Mouse (Mus musculus): ENCODE results near the gene Gpt2.

Gene Gpt2

GRCm38 (mm10) chr8:85521332-85521731, 29.0 kb downstream of the Gpt2 start:
- DNase-seq (ENCODE audit: extremely low read depth, insufficient read length, low spot score), result no peak

DNA sequence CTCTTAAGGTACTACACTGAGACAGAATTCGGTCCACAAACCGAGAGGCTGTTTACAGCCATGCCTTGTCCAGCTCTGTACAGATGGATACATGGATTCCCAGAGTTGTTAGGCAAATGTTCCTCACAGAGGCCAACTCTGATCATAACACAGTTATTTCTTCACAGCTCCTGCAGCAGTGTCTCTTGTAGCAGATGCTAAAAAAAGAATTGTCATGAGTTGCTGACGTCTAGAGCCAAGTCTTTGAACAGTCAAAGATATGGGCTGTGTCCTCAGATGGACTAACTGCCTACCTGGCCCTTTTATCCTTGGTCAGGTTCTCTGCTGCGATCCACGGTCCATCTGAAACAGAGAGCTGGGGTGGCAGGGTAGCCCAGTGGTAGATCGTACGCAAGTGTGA, 31.7 kb downstream of the Gpt2 start:
- DNase-seq (ENCODE audit: extremely low read depth, insufficient read length, low spot score), result no peak

DNA sequence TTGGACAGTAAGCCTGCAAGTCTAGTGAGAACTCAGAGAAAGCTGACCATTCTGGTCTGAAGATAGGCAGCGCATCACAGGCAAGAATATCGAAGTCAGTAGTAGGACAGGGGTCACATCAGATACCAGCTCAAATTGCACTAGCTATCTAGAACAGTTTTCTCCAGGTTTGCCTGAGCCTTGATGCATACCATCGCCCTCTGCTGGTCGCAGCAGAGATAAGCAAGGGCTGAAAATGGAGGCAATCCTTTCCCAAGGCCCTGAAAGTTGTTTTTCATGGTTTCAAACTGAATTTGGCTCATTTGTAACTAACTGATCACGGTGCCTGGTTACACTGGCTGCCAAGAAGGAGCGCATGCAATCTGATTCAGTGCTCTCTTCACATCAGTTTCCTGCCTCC, 33.7 kb downstream of the Gpt2 start:
- no peak for DNase-seq (ENCODE audit: extremely low read depth, insufficient read length, low spot score)

DNA sequence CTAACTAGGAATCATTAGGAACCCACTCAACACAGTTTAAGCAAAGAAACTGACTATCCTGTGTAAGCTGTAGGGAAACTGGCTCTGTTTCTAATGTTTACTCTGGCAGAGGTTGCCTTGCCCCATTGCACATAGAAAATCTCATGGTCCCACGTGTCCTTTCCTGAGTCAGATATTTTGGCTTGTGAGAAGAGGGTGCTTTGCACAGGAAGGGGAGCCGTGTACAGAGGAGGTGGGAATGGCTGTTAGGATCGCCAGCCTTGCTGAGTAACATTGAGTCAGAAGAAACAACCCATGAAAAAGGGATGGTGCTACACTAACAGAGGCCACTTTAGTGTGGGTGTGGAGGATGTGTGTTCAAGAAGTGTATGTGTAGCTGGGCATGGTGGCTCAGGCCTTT, 36.6 kb downstream of the Gpt2 start:
- peak; percentile 44 for DNase-seq (ENCODE audit: extremely low read depth, insufficient read length, low spot score)

GRCm38 (mm10) chr8:85530717-85531116, 38.3 kb downstream of the Gpt2 start:
- no peak for DNase-seq (ENCODE audit: extremely low read depth, insufficient read length, low spot score)

GRCm38 (mm10) chr8:85531471-85531870, 39.1 kb downstream of the Gpt2 start:
- no peak for DNase-seq (ENCODE audit: extremely low read depth, insufficient read length, low spot score)

- no peak for DNase-seq (ENCODE audit: extremely low read depth, insufficient read length, low spot score)
Measured at GRCm38 (mm10) chr8:85532843-85533242, 40.5 kb downstream of the Gpt2 start.

DNA sequence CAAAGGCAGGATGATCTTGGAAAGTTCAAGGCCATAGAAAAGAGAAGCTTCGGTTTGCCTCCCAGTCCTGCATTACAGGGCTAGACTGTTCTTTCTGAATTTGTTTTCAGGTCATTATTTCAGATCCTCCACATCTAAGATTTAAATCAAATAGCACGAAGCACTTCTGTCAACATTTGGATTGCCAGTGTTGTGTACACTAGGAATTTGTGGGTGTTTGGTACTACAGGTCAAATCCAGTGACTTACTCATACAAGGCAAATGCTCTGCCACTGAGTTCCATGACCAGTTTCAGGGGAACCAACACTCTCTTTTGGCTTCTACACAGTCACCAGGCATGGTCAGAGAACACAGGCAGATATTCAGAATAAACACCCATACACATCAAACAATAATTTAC, 41.1 kb downstream of the Gpt2 start:
- DNase-seq (ENCODE audit: extremely low read depth, insufficient read length, low spot score), result no peak

- DNase-seq (ENCODE audit: extremely low read depth, insufficient read length, low spot score), result no peak
Measured at GRCm38 (mm10) chr8:85534163-85534562, 41.8 kb downstream of the Gpt2 start.

DNA sequence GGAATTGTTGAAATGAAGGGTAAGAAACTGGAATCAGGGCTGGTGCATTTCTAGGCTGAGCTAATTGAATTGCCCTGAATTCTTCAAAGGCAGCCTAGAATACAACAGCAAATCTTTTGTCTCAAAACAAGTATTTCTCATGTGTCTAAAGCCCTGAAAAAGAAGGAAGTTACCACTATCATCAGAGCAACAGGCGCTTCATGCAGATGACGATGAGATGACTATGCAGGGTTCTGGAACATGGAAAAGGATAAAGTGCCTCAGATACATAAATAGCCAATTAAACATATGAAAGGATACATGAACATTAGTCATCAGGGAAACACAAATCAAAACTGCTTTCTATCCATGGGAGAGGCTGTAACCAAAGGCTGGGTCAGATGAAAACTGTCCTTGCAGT, 44.0 kb downstream of the Gpt2 start:
- DNase-seq (ENCODE audit: extremely low read depth, insufficient read length, low spot score), result no peak

DNA sequence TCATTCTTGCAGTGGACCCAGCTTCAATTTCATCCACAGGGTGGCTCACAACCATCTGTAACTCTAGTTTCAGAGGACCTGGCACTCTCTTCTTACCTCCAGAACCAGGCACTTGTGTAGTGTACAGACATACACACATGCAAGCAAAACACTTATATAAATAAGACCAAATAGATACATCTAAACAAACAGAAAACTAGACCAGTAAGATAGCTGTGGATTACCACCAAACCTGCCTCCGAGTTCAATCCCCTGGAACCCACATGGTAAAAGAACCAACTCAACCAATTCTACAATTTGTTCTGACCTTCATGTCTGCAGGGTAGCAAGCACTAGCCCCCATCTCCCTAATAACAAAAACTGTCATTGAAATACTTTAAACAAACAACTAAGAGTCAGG, 59.6 kb downstream of the Gpt2 start:
- no peak for DNase-seq (ENCODE audit: extremely low read depth, insufficient read length, low spot score)

DNA sequence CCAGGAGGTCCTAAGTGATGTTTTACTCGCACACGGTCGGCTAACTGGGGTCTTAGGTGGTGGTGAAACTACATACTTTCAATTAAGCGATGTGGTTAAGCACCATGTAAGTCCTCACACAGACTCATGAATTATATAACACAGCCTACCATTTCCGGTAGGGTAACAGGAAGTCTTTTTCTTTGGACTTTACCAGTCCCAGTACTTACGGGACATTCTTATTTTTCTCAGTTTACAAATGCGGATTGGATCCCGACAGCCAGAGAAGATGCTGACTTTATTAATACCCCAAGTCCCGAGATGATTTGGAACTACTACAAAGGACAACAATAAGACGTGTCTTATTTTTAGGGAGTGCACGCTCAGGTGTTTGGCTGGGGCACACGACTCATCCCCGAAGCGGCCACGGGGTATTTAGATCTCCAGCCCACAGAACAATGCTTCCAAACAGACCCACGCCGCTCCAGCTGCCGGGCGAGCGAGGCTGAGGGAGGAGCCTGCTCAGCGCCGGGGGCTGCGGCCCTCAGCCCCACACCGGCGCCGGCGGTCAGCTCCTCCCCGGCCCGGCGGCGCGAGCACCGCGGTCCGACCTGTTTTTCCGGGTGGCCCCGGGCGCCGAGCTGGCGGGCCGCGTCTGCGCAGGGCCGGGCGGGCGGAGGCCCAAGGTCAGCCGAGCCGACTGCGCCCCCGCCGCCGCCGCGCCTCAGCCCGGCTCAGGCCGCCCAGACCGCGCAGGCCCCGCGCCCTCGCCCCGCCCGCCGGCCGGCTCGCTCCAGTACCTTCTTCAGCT, 62.2 kb downstream of the Gpt2 start:
- DNase-seq (ENCODE audit: extremely low read depth, insufficient read length, low spot score), result peak; percentile 51

DNA sequence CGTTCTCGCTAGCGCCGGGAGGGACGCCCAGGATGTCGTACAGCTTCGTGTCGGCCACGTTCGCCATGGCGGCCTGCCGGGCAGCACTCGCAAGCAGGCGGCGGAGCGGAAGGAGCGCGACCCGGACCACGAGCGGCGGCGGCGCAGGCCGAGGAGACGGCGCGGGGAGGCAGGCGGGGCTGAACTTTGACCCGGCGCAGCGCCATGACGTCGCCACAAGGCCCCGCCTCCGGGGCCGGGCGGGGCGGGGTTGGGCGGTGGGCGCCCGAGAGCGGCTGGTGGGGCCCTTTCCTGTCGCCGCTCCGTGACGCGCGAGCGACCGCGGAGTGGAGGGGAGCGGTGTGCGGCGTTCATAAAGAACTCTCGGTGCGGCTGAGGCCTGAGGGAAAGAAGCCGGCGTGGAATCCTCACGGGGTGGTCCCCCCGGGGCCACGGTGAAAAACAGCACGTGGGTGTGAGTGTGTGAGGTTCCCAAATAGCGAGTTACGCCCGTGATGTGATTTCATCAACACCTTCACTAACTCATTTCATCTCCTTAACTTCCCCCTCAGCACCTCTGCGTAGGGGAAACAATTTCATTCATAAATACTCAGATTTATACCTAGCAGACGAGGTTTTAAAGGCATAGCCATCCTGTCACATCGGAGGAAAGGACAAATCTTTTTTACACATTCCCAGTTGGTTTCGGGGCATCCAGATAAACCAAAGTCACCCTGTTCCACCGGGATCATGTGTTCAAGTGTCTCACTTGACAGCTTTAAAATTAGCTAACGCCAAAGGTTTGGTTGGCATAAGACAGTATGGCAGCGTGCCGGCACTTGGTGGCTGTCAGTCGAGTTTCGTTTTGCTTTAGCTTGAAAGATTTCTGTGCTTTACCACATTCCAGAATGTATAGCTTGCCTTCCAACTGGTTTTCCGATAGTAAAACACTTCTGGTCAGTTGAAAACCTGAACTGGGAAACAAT, 63.1 kb downstream of the Gpt2 start, which contains the start of gene Dnaja2:
TSS of gene Dnaja2 (minus strand) at position 164 of the 965 bp plus-strand sequence.
- DNase-seq (ENCODE audit: extremely low read depth, insufficient read length, low spot score), result peak; percentile 80

- DNase-seq (ENCODE audit: extremely low read depth, insufficient read length, low spot score), result no peak
Measured at GRCm38 (mm10) chr8:85556986-85557600, 64.7 kb downstream of the Gpt2 start.

DNA sequence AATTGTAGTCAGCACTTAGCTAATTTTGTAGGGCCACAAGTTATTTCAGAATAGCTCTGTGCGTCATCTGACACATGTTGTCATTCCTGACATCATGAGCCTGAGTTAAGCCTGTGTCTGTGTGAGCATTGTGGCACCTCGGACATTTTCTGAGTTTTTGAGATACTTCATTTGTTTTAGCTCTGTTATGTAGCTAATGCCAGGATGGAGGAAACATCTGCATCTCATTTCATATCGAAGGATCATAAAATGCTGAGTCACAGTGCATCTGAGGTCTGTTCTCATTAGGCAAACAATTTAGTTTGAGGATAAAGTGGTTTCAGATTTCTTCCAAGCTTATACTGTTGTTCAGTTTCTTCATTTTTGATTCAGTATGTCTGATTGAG, 65.2 kb downstream of the Gpt2 start:
- DNase-seq (ENCODE audit: extremely low read depth, insufficient read length, low spot score), result no peak

GRCm38 (mm10) chr8:85559201-85559600, 66.8 kb downstream of the Gpt2 start:
- DNase-seq (ENCODE audit: extremely low read depth, insufficient read length, low spot score), result no peak

GRCm38 (mm10) chr8:85559966-85560365, 67.6 kb downstream of the Gpt2 start:
- DNase-seq (ENCODE audit: extremely low read depth, insufficient read length, low spot score), result no peak

DNA sequence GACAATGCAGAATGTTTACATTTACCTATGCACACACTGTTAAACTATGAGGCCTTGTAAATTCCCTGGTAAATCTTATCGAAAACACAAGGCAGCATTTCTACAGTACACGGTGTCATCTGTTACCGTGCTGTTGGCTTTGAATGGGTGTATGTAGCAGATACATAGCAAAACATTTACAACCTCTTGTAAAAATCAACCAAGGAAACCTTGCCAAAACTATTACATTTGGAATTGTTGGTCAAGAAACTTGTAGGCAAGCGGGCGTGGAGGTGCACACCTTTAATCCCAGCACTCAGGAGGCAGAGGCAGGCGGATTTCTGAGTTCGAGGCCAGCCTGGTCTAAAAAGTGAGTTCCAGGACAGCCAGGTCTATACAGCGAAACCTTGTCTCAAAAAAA, 71.0 kb downstream of the Gpt2 start:
- DNase-seq (ENCODE audit: extremely low read depth, insufficient read length, low spot score), result no peak

GRCm38 (mm10) chr8:85565186-85565585, 72.8 kb downstream of the Gpt2 start:
- DNase-seq (ENCODE audit: extremely low read depth, insufficient read length, low spot score), result no peak

- no peak for DNase-seq (ENCODE audit: extremely low read depth, insufficient read length, low spot score)
Measured at GRCm38 (mm10) chr8:85567801-85568200, 75.4 kb downstream of the Gpt2 start.

GRCm38 (mm10) chr8:85570466-85570865, 78.1 kb downstream of the Gpt2 start:
- no peak for DNase-seq (ENCODE audit: extremely low read depth, insufficient read length, low spot score)

Measured in 3134 (cell line).